Mouse (Mus musculus): ENCODE measurements at regions not wholly inside any gene's neighbourhood (a gene's known extent, or its start where the extent isn't known, plus 50 kb on each side); places are given as distances from the start of the nearest gene placed in this dataset.

DNA sequence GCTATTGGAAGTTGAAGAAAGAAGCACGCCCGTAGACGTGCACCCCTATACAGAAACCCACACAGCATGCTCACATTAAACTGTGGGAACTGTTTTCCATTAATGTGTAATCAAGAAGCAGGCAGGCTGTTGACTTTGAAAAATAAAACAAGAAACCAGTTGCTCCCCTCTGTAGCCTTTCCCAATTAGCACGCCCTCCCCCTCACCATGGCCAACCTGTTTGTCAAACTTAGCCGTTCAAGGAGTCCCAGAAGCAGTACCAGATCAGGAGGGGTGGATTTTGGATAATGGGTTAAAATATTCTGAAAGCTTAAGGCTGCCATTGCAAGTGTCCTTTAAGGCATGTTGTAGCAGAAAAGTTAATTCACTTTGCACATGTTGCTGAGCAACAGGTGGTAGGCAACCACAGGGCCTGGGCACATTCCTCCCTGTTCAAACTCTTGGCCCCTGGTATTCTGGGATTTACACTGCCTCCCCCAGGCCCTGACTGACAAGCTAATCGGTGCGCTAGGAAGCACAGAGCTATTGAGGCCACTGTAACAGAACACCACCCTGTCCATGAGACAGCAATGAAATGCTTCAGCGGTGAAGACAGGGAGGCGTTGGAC is 277.3 kb upstream of the Nr2f2 start:
- DNase-seq: no peak

GRCm38 (mm10) chr7:70643055-70643454 is 276.5 kb upstream of the Nr2f2 start:
- DNase-seq: no peak

GRCm38 (mm10) chr7:70641217-70641616 is 274.7 kb upstream of the Nr2f2 start:
- DNase-seq: no peak

GRCm38 (mm10) chr7:70640574-70640973 is 274.0 kb upstream of the Nr2f2 start:
- DNase-seq: no peak

DNA sequence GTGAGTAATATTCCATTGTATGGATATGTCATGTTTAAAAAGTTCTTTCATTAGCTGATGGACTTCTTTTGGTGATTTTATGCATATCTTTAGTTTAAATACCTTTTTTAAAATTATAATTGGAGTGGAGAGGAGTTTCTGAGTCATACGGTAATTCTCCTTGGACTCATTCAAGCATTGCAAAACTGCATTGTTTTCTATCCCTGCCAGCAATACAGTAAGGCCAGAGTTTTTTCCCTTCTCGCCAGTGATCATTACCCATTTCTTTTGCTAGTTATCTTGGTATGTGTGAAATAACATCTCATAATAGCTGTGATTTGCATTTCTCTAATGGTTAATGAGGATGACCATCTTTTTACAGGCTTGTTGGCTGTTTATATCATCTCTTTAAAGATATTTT is 271.6 kb upstream of the Nr2f2 start:
- no peak for DNase-seq

- DNase-seq: no peak
Measured at GRCm38 (mm10) chr7:70634016-70634415, 267.5 kb upstream of the Nr2f2 start.

- DNase-seq: no peak
Measured at GRCm38 (mm10) chr7:70633577-70633976, 267.0 kb upstream of the Nr2f2 start.

DNA sequence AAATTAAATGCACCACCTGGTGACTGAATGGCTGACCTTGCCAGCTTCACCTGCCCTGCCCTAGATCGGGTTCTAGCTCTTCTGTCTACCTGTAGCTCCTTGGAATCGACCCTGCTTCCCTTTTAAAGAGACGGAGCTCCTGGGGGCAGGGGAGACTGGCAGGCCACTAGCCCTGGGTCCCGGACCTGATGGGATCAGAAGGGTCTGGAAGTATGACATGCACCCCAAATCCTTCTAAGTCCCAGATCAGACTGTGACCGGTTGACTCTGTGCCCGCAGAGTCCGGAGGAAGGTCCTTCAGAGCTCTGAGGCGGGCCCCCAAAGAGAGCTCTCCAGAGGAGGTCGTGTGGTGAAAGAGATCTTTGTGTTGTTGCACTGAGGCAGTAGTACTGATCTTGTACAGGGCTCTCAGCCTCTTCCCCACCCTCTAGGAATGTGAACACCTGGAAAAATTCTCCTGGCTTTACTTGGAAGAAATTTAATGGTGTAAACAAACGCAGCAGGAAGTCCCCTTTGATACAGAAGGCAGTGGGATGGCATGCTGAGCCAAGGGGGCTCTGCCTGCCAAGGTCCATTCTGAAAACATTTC is 259.2 kb upstream of the Nr2f2 start:
- no peak for DNase-seq

DNA sequence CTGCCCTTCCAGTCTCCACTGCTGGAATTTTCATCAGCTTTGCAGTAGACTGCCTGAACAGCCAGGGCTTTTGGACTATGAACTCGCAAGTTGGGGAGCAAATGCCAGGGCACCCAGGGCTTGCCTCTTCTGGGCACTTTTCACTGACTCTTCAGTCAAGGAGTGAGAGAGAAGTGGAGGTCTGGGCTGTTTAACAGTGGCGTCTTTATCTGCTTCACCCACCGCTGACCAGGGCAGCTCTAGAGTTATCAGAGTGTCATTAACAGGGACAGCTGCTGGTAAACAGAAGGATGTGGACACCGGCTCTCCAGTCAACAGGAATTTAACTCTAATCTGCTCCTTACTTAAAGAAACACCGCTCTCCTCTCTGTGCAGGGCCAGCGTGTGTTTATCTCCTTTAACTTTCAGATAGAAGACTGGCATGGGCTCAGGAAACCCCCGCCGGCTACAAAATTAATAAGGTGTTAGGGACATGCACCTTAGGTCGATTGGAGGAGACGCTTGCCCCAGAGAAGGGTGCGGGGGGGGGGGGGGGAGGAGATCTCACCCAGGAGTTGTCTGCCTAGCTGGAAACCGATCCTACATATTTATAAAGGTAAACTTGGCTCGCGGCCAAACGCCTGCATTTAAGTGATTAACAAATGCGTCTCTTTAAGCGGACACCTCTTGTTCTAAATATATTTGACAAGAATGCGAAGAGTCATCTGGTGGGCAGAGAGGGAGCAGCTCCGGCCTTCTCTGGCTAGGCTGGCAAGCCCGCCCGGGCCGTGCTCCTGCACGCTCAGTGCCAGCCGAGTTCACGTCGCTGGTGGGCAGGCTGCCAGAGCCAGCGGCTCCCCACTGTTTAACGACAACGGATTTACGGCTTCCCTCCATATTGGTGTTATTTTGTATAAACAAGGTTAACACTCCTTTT is 258.4 kb upstream of the Nr2f2 start:
- peak; percentile 9 for DNase-seq

- no peak for DNase-seq
Measured at GRCm38 (mm10) chr7:70624031-70624726, 257.6 kb upstream of the Nr2f2 start.

- no peak for DNase-seq
Measured at GRCm38 (mm10) chr7:70619400-70619799, 252.9 kb upstream of the Nr2f2 start.

DNA sequence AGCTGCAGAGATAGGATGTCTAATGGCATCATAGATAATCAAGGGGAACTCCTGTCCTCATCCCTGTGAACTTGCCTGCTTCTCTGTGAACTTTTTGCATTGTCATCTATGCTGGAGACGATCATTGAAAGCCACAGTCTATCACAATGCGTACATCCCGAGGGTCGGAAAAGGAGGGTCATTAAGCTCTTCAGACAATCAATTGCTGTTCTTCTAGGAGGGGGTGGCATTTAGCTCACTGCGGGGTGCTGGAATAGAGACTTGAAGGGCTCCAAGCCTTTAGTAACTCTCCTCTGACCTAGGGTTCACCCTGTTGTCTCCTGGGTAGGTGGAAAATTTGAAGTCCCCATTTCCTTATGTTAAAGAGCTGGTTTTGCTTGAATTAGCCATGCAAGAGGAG is 251.7 kb upstream of the Nr2f2 start:
- no peak for DNase-seq

DNA sequence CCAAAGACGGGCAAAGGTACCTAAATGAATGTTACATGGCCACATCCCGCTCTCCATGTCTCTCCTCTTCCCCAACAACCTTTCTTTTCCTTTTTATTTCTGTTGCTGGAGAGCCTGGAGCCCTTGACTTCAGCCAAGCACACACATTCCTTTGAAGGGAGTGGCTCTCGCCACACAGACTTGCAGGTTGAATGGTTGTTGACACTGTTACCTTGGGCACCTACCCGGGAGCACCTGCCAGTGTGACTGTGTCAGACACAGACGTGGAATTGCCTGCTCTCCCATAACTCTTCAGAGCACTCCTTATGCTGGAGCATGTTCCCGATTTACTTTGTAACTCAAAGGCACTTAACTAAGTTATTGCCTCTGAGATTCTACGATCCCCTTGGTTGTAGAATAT is 240.0 kb upstream of the Nr2f2 start:
- DNase-seq: no peak

DNA sequence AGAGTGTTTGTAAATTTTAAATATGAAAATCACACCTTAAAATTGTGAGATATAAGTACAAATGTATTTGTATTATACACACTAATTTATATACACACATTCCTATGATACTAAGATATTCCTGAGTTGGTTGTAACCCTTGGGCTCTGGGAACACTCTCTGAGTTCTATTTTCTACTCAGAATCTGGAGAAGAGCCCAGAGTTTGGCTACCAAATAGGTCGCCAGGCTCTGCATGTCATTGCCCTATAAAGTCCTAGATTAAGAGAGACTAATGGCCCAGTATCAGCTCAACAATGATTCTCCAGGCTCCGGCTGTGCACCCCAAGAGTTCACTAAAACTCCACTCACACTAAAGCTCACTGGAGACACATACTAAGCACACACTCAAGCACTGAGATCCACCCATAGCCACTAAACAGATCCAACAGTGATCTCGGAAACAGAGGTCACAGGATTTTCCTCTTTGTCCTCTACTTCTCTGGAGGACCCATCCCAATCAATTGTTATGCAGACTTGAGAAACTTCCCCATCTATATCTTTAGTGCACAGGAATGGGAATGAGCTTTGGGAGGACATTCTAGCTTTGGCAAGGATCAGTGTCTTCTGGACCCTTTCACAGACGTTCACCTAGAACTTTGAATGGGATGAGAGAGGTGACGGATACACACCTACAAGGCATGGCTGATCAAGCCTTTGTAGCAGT is 238.1 kb upstream of the Nr2f2 start:
- DNase-seq: no peak

DNA sequence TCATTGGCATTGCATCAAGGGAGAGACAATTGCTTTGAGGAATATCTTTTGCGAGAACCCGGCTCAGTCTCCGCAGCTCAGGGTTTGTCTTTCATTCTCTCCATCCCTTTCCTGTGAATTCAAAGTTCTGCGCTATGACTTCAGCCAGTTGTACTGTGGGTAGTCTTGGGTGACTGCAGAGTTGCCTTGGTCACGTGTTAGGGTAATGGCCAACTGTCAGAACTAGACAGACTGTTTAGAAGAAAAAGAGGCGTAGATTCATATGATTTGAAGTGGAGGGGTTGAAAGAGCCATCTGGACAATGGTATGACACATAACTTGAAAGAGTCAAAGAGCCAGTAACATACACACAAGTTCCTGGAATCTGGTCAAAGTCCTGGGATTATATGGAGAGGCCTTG is 226.5 kb upstream of the Nr2f2 start:
- DNase-seq: no peak

GRCm38 (mm10) chr7:70591361-70592256 is 225.1 kb upstream of the Nr2f2 start:
- DNase-seq: no peak

DNA sequence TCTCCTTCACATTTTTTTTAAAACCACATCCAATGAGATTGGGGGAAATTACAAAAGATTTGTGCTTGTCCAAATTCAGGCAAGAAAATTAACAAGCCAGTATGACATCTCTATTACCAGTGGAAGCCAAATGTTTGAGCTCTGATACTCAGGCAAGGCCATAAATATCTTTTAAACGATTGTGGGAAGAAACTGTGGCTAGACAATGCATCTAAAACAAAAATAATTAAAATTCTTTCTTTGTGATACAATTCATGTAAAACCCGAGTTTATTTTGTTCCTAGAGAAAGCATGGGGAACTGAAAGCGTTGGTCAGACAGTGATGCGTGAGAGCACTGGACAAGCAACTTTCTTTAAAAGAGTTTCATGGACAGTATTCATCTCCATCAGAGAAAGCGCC is 223.2 kb upstream of the Nr2f2 start:
- DNase-seq: no peak

DNA sequence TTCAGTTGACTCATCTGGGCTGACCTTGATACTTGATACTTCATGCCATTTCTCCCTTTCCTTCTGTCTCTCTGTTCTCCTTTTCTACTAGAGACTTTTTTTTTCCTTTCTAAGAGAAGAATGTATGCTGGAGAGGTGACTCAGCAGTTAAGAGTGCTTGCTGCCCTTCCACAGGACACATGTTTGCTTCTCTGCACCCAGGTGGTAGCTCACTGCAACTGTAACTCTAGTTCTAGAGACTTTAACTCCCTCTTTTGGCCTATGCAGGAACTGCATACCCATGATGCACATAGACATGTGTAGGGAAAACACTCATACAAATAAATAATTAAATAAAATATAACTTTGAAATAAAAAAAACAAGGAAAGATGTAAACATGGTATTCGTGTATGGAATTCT is 221.5 kb upstream of the Nr2f2 start:
- DNase-seq: no peak

- no peak for DNase-seq
Measured at GRCm38 (mm10) chr7:70584480-70584879, 217.9 kb upstream of the Nr2f2 start.

GRCm38 (mm10) chr7:70576112-70576910 is 209.8 kb upstream of the Nr2f2 start:
- DNase-seq: no peak

- no peak for DNase-seq
Measured at GRCm38 (mm10) chr7:70575614-70576013, 209.1 kb upstream of the Nr2f2 start.

All from cerebellum, adult 11 months (tissue).